Mouse (Mus musculus): ENCODE data around the gene Gpr61. TPM values are rescaled to one million over a fixed set of nuclear protein-coding genes. Genes with fewer than 3 reads are reported as not detected.
A peak's percentile ranks its signal among the peaks of the same experiment; 100 is the strongest.

Gene Gpr61
- polyA plus RNA-seq, 2 experiments from 2014 or later = not detected

- no peak for ATAC-seq
These were observed 20.2 kb upstream of the Gpr61 start for GRCm38 (mm10) chr3:108174672-108175531.

- no peak for ATAC-seq
These were observed 14.5 kb upstream of the Gpr61 start for GRCm38 (mm10) chr3:108169199-108169598.

GRCm38 (mm10) chr3:108167499-108167898 is 12.8 kb upstream of the Gpr61 start:
- no peak for ATAC-seq

- ATAC-seq = no peak
These were observed 12.0 kb upstream of the Gpr61 start for GRCm38 (mm10) chr3:108166486-108167211.

- no peak for ATAC-seq
These were observed 11.0 kb upstream of the Gpr61 start for GRCm38 (mm10) chr3:108165532-108166315.

- ATAC-seq = peak; percentile 89
These were observed 10.1 kb upstream of the Gpr61 start for GRCm38 (mm10) chr3:108164807-108165206.

GRCm38 (mm10) chr3:108164091-108164490 is 9.4 kb upstream of the Gpr61 start:
- ATAC-seq = no peak

GRCm38 (mm10) chr3:108158383-108159037 is 3.8 kb upstream of the Gpr61 start:
- ATAC-seq = no peak

GRCm38 (mm10) chr3:108152290-108152689 is 2.4 kb downstream of the Gpr61 start:
- no peak for ATAC-seq

GRCm38 (mm10) chr3:108147386-108148235 is 7.1 kb downstream of the Gpr61 start:
- peak; percentile 52 for ATAC-seq

- ATAC-seq = no peak
These were observed 8.0 kb downstream of the Gpr61 start for GRCm38 (mm10) chr3:108146671-108147070.

- peak; percentile 95 for ATAC-seq
These were observed 8.9 kb downstream of the Gpr61 start, which contains the start of gene Gnai3 for GRCm38 (mm10) chr3:108145534-108146445. Gene Gnai3 (minus strand): TSS chr3:108146146.

GRCm38 (mm10) chr3:108140786-108141185 is 13.9 kb downstream of the Gpr61 start:
- peak; percentile 53 for ATAC-seq

GRCm38 (mm10) chr3:108139113-108139512 is 15.6 kb downstream of the Gpr61 start:
- ATAC-seq = no peak

GRCm38 (mm10) chr3:108134701-108135100 is 20.0 kb downstream of the Gpr61 start:
- no peak for ATAC-seq

GRCm38 (mm10) chr3:108132484-108132883 is 22.2 kb downstream of the Gpr61 start:
- no peak for ATAC-seq

GRCm38 (mm10) chr3:108131821-108132220 is 22.9 kb downstream of the Gpr61 start:
- ATAC-seq = no peak

- no peak for ATAC-seq
These were observed 23.5 kb downstream of the Gpr61 start for GRCm38 (mm10) chr3:108131216-108131615.

GRCm38 (mm10) chr3:108129804-108130203 is 24.9 kb downstream of the Gpr61 start:
- ATAC-seq = no peak

GRCm38 (mm10) chr3:108129367-108129766 is 25.3 kb downstream of the Gpr61 start:
- ATAC-seq = no peak
